ENCODE assay signal across 15 mouse cellular contexts in the genomic region with DNA sequence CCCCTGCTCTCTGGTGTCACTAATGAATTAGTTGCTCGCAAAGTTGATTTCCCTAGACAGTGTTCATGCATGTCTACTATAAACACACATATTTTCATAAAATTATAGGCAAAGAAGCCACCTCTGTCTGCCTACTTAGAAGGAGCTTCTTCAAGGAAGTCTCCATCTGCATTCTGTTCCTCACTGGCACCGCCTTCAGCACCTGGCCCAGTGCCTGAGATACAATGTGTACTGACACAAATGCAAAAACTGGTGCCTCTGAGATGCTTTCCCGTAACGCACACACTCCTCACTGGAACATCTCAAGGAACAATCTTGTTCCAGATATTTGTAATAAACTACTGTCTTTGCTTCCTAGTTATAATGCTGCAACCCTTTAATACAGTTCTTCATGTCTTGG.
A peak's percentile ranks its signal among the peaks of the same experiment; 100 is the strongest.
DNase-seq lines count a peak whose midpoint lies in the region; TF ChIP-seq lines count a peak whose summit lies in the region.
"Had no signal": no experiment of that assay in that cellular context is flagged by ENCODE, and none has a peak within 500 bp of the region (broad histone marks: within the 10 kb centered on the region; RNA-seq: fewer than 3 reads in every experiment).

No protein-coding gene starts in this region.

- DNase-seq in cerebellum, postnatal 36 days, result peak; percentile 15 to 24
- no peak for DNase-seq in cerebellum, adult 18-20 months
- peak; percentile 20 to 53 for DNase-seq in layer of hippocampus, adult 2 months (ENCODE audit: low spot score in 2 of 2)
- peak; percentile 69 to 84 for DNase-seq in left cerebral cortex, postnatal 14 days (ENCODE audit: low spot score in 2 of 2)
- DNase-seq in right cerebral cortex, postnatal 36 days (ENCODE audit: low spot score in 2 of 2), result peak; percentile 59 to 66
- DNase-seq in lung, postnatal 36 days, result no peak
- DNase-seq in kidney, adult 8-10 months, result no peak
- DNase-seq in adrenal gland, postnatal 4 days (ENCODE audit: low spot score in 2 of 2), result no peak
- DNase-seq: cerebellum, adult 9-11 months; lung, embryonic 14.5 days; thymus, postnatal 36 days had no signal

- no peak overlapping the region; the same call in 1 of the 2 replicates for H3K27ac ChIP-seq in layer of hippocampus, adult 2 months
- H3K27ac ChIP-seq: heart, embryonic 13.5 days; kidney, embryonic 15.5 days; neural tube, embryonic 13.5 days had no signal

- intact Hi-C loops in left cerebral cortex, postnatal 14 days (cut with DNase I), result no loop called here

- TF ChIP-seq CTCF in layer of hippocampus, adult 2 months (conservative IDR thresholded peaks at IDR 0.05), result no peak

- H3K4me3 ChIP-seq in layer of hippocampus, adult 2 months, result no peak overlapping the region
- H3K4me3 ChIP-seq: heart, embryonic 13.5 days; kidney, embryonic 15.5 days; megakaryocyte, embryonic 14.5 days; neural tube, embryonic 13.5 days had no signal

Comparison
In these comparisons a context has a peak if more than half of its experiments do, and no peak if none do; other contexts are left out.
1. DNase-seq: peak in cerebellum, postnatal 36 days (2 of 2), layer of hippocampus, adult 2 months (2 of 2), left cerebral cortex, postnatal 14 days (2 of 2) and right cerebral cortex, postnatal 36 days (2 of 2); none in cerebellum, adult 18-20 months (0 of 2), lung, postnatal 36 days (single experiment), kidney, adult 8-10 months (0 of 2) and adrenal gland, postnatal 4 days (0 of 2).